ENCODE assay signal across 8 mouse cellular contexts in the genomic region with DNA sequence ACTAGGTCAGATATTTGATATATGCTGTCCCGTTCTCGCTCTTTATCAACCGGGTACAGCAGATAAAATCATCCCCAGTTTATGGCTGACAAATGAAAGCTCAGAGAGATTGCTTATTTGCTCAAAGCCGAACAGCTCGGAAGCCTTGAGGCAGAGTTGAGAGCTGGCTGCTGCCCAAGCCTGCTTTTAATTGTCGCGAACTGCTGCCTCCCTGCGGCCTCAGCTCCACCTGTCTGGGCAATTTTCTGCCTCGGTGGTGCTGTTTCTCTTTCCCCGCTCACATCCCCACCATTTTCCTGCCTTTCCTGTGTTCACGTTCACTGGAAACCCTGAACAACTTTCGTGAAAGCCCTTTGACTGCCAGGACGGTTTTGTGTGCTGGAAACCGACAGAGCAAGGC. TPM values are rescaled to one million over a fixed set of nuclear protein-coding genes. Genes with fewer than 3 reads are reported as not detected.
DNase-seq lines count a peak whose midpoint lies in the region; ATAC-seq and TF ChIP-seq lines count a peak whose summit lies in the region.

No protein-coding gene starts in this region.

- WGBS in liver, embryonic 14.5 days (ENCODE audit: insufficient replicate concordance), result 38% methylated on average over 14 of the region's 14 CpGs
- 39% methylated on average over 14 of the region's 14 CpGs for WGBS in liver, embryonic 11.5 days
- 13% methylated on average over 14 of the region's 14 CpGs for WGBS in embryonic facial prominence, embryonic 14.5 days
- 27% methylated on average over 14 of the region's 14 CpGs for WGBS in kidney, postnatal 0 days
- WGBS in lung, embryonic 14.5 days, result 26% methylated on average over 14 of the region's 14 CpGs

- DNase-seq in liver, embryonic 14.5 days (ENCODE audit: low read depth in 3 of 3, low spot score in 3 of 3), result no peak
- DNase-seq in liver, embryonic 11.5 days (ENCODE audit: low spot score), result no peak
- DNase-seq in adrenal gland, postnatal 36 days, result peak; percentile 83 to 86
- peak; percentile 84 for DNase-seq in embryonic facial prominence, embryonic 14.5 days (ENCODE audit: low spot score)
- DNase-seq in kidney, postnatal 0 days (ENCODE audit: low spot score), result peak; percentile 39
- peak; percentile 73 for DNase-seq in lung, embryonic 14.5 days
- DNase-seq in testis, postnatal 10 days (ENCODE audit: low spot score), result peak; percentile 75

- H3K36me3 ChIP-seq in liver, embryonic 14.5 days (replicated peaks; ENCODE audit: control insufficient read depth, insufficient read depth, low read depth), result no peaks in the 10 kb centered on the region
- H3K36me3 ChIP-seq in liver, embryonic 11.5 days (ENCODE audit: control insufficient read depth, insufficient read depth, low read length), result no peaks in the 10 kb centered on the region
- no peaks in the 10 kb centered on the region for H3K36me3 ChIP-seq in embryonic facial prominence, embryonic 14.5 days (ENCODE audit: control insufficient read depth, insufficient read depth, low read length)
- no peaks in the 10 kb centered on the region for H3K36me3 ChIP-seq in kidney, postnatal 0 days (ENCODE audit: insufficient read depth, low read length)
- H3K36me3 ChIP-seq in lung, embryonic 14.5 days (ENCODE audit: insufficient read depth), result no peaks in the 10 kb centered on the region

- no peak for ATAC-seq in liver, embryonic 14.5 days (ENCODE audit: insufficient read depth)
- ATAC-seq in liver, embryonic 11.5 days (replicated peaks; ENCODE audit: low FRiP score), result no peak
- ATAC-seq in embryonic facial prominence, embryonic 14.5 days (ENCODE audit: low read depth), result no peak; the same call in 1 of the 2 replicates
- no peak for ATAC-seq in kidney, postnatal 0 days (replicated peaks; ENCODE audit: low FRiP score, low read depth)
- no peak for ATAC-seq in lung, embryonic 14.5 days (ENCODE audit: insufficient read depth)
- no peak for ATAC-seq in granulocyte monocyte progenitor cell, adult 5-6 weeks (replicated peaks; ENCODE audit: poor library complexity, severe bottlenecking)

- no peak overlapping the region for H3K9ac ChIP-seq in liver, embryonic 14.5 days (replicated peaks)
- H3K9ac ChIP-seq in liver, embryonic 11.5 days (ENCODE audit: low read depth, low read length), result no peak overlapping the region
- 0 out of 2 replicates have a peak overlapping the region, but pooled peaks have one; percentile 6 for H3K9ac ChIP-seq in embryonic facial prominence, embryonic 14.5 days (ENCODE audit: low read depth, low read length)
- H3K9ac ChIP-seq in kidney, postnatal 0 days (ENCODE audit: low read depth, low read length), result no peak overlapping the region
- no peak overlapping the region for H3K9ac ChIP-seq in lung, embryonic 14.5 days

- no peaks in the 10 kb centered on the region for H3K9me3 ChIP-seq in liver, embryonic 14.5 days (ENCODE audit: control insufficient read depth, low read length)
- H3K9me3 ChIP-seq in liver, embryonic 11.5 days (ENCODE audit: control insufficient read depth, low read length), result no peaks in the 10 kb centered on the region
- no peaks in the 10 kb centered on the region for H3K9me3 ChIP-seq in embryonic facial prominence, embryonic 14.5 days (ENCODE audit: control insufficient read depth, low read length)
- H3K9me3 ChIP-seq in kidney, postnatal 0 days (replicated peaks; ENCODE audit: low read length), result no peaks in the 10 kb centered on the region
- no peaks in the 10 kb centered on the region for H3K9me3 ChIP-seq in lung, embryonic 14.5 days (ENCODE audit: low read depth, low read length)

- H3K27ac ChIP-seq in liver, embryonic 14.5 days, result no peak overlapping the region
- no peak overlapping the region for H3K27ac ChIP-seq in liver, embryonic 11.5 days (ENCODE audit: low read depth, low read length)
- H3K27ac ChIP-seq in embryonic facial prominence, embryonic 14.5 days (replicated peaks; ENCODE audit: low read depth, low read length), result peak overlapping the region; percentile 50
- H3K27ac ChIP-seq in kidney, postnatal 0 days, result no peak overlapping the region
- H3K27ac ChIP-seq in lung, embryonic 14.5 days (ENCODE audit: low read depth), result no peak overlapping the region

- no peak overlapping the region for H3K4me3 ChIP-seq in liver, embryonic 14.5 days (ENCODE audit: insufficient read depth in 1 of 2, low read depth in 2 of 2, low read length in 2 of 2)
- no peak overlapping the region for H3K4me3 ChIP-seq in liver, embryonic 11.5 days (ENCODE audit: low read depth, low read length)
- no peak overlapping the region for H3K4me3 ChIP-seq in embryonic facial prominence, embryonic 14.5 days (ENCODE audit: low read depth, low read length)
- H3K4me3 ChIP-seq in kidney, postnatal 0 days (replicated peaks; ENCODE audit: low read depth, low read length), result no peak overlapping the region
- H3K4me3 ChIP-seq in lung, embryonic 14.5 days (ENCODE audit: low read depth, low read length), result no peak overlapping the region

- TF ChIP-seq EP300 in liver, embryonic 14.5 days (IDR thresholded peaks at IDR 0.05; ENCODE audit: low read depth), result no peak

- H3K4me1 ChIP-seq in liver, embryonic 14.5 days (replicated peaks; ENCODE audit: control insufficient read depth in 2 of 2, insufficient read depth in 2 of 2, low read length in 1 of 2), result no peaks in the 10 kb centered on the region
- no peaks in the 10 kb centered on the region for H3K4me1 ChIP-seq in liver, embryonic 11.5 days (replicated peaks; ENCODE audit: control insufficient read depth, insufficient read depth, low read length)
- peaks cover 6% of the 10 kb centered on the region; the same call in 1 of the 2 replicates for H3K4me1 ChIP-seq in embryonic facial prominence, embryonic 14.5 days (ENCODE audit: control insufficient read depth, insufficient read depth, low read length)
- no peaks in the 10 kb centered on the region for H3K4me1 ChIP-seq in kidney, postnatal 0 days (replicated peaks; ENCODE audit: insufficient read depth, low read length)
- peaks cover 3% of the 10 kb centered on the region; the same call in 1 of the 2 replicates for H3K4me1 ChIP-seq in lung, embryonic 14.5 days (ENCODE audit: insufficient read depth)

- no peaks in the 10 kb centered on the region for H3K27me3 ChIP-seq in liver, embryonic 14.5 days (ENCODE audit: control insufficient read depth, insufficient read depth, low read length)
- H3K27me3 ChIP-seq in liver, embryonic 11.5 days (replicated peaks; ENCODE audit: control insufficient read depth, insufficient read depth, low read length), result no peaks in the 10 kb centered on the region
- no peaks in the 10 kb centered on the region for H3K27me3 ChIP-seq in embryonic facial prominence, embryonic 14.5 days (replicated peaks; ENCODE audit: control insufficient read depth, insufficient read depth, low read length)
- no peaks in the 10 kb centered on the region for H3K27me3 ChIP-seq in kidney, postnatal 0 days (ENCODE audit: insufficient read depth, low read length)
- no peaks in the 10 kb centered on the region for H3K27me3 ChIP-seq in lung, embryonic 14.5 days (ENCODE audit: insufficient read depth, low read length)

- TF ChIP-seq CTCF in liver, embryonic 14.5 days (IDR thresholded peaks at IDR 0.05; ENCODE audit: low read depth), result peak; percentile 33; the same call in 1 of the 2 replicates
- TF ChIP-seq CTCF in kidney, postnatal 0 days (IDR thresholded peaks at IDR 0.05; ENCODE audit: low read depth), result peak; percentile 54
- TF ChIP-seq CTCF in lung, embryonic 14.5 days (IDR thresholded peaks at IDR 0.05; ENCODE audit: low read depth), result peak; percentile 58

- H3K4me2 ChIP-seq in liver, embryonic 14.5 days (ENCODE audit: low read depth), result no peak overlapping the region
- H3K4me2 ChIP-seq in liver, embryonic 11.5 days, result no peak overlapping the region
- peak overlapping the region; percentile 23 for H3K4me2 ChIP-seq in embryonic facial prominence, embryonic 14.5 days (ENCODE audit: low read depth, low read length)
- H3K4me2 ChIP-seq in kidney, postnatal 0 days (ENCODE audit: low read length), result no peak overlapping the region
- 0 out of 2 replicates have a peak overlapping the region, but pooled peaks have one; percentile 4 for H3K4me2 ChIP-seq in lung, embryonic 14.5 days

RNA-seq across cellular contexts. Expression of a gene that starts 39.8 kb away (rescaled TPM):
- 2.5 and 2.7 TPM in 2 replicates for polyA plus RNA-seq in liver, embryonic 14.5 days (2012; rRNA removed)
- 0.46 and 0.58 TPM in 2 replicates for polyA plus RNA-seq in liver, embryonic 14.5 days (2014; fragmentation: Nextera tagmentation; extraction: Ambion mirVana)
- 1.4 and 1.5 TPM in 2 replicates for polyA plus RNA-seq in liver, embryonic 11.5 days (2014; fragmentation: Nextera tagmentation; extraction: Ambion mirVana)
- total RNA-seq in adrenal gland, postnatal 36 days (2021), result 10 to 100 TPM; 49.7 to 67.5 TPM
- 4.0 and 4.7 TPM in 2 replicates for polyA plus RNA-seq in embryonic facial prominence, embryonic 14.5 days (2014; fragmentation: Nextera tagmentation; extraction: Ambion mirVana)
- 1.6 and 2.0 TPM in 2 replicates for polyA plus RNA-seq in kidney, postnatal 0 days (2015; fragmentation: Nextera tagmentation; extraction: Ambion mirVana)
- polyA plus RNA-seq in lung, embryonic 14.5 days (2014; fragmentation: Nextera tagmentation; extraction: Ambion mirVana), result 2.1 and 3.2 TPM in 2 replicates
- total RNA-seq in granulocyte monocyte progenitor cell, adult 5-6 weeks (2014; fragmentation: Nextera tagmentation), result 1.0 TPM in 1 of 2 replicates, not detected in the other
- total RNA-seq in granulocyte monocyte progenitor cell, adult 5-6 weeks (2017), result 0.34 TPM in 1 of 2 replicates, not detected in the other

Comparison
In these comparisons a context has a peak if more than half of its experiments do, and no peak if none do; other contexts are left out.
1. DNase-seq: peak in adrenal gland, postnatal 36 days (2 of 2), embryonic facial prominence, embryonic 14.5 days (single experiment), kidney, postnatal 0 days (single experiment), lung, embryonic 14.5 days (single experiment) and testis, postnatal 10 days (single experiment); none in liver, embryonic 14.5 days (0 of 3) and liver, embryonic 11.5 days (single experiment).
2. H3K4me2 ChIP-seq: peak in embryonic facial prominence, embryonic 14.5 days (single experiment) and lung, embryonic 14.5 days (single experiment); none in liver, embryonic 14.5 days (single experiment), liver, embryonic 11.5 days (single experiment) and kidney, postnatal 0 days (single experiment).
3. Peak in every context shown above with its lines, with median percentiles within 50 percentile points of each other: CTCF ChIP-seq.